Mouse (Mus musculus): Measurements from ENCODE around the gene Pmm1. TPM values are rescaled to one million over a fixed set of nuclear protein-coding genes. Genes with fewer than 3 reads are reported as not detected.

The Pmm1 gene
- polyA plus RNA-seq, 1 experiment = 104 TPM

- Histone ChIP-seq H3K36me3 (ENCODE audit: control insufficient read depth, insufficient read depth) (peaks cover 80% of the 10 kb centered on the region), H3K79me2 (ENCODE audit: control insufficient read depth, insufficient read depth) (no peaks in the 10 kb centered on the region), H3K4me3 (no peak overlapping the region), H3ac (ENCODE audit: control insufficient read depth, insufficient read length) (no peak overlapping the region), H3K27me3 (ENCODE audit: control insufficient read depth, insufficient read depth, insufficient read length) (no peaks in the 10 kb centered on the region), H3K4me2 (ENCODE audit: low read depth) (no peak overlapping the region)
- TF ChIP-seq POLR2AphosphoS2 (IDR thresholded peaks at IDR 0.05; ENCODE audit: insufficient read length, low read depth) (peak; percentile 72), MYOD1 (IDR thresholded peaks at IDR 0.05; ENCODE audit: control insufficient read depth in 1 of 3, insufficient read length in 2 of 3, low read depth in 2 of 3) (no peak), POLR2A (IDR thresholded peaks at IDR 0.05; ENCODE audit: insufficient read length, low read depth) (peak; percentile 29)
Measured at GRCm38 (mm10) chr15:81907953-81908352, 52.8 kb downstream of the Pmm1 start.

GRCm38 (mm10) chr15:81904939-81905338 is 55.8 kb downstream of the Pmm1 start:
- Histone ChIP-seq H3K79me2 (ENCODE audit: control insufficient read depth, insufficient read depth) (no peaks in the 10 kb centered on the region), H3K4me3 (no peak overlapping the region), H3ac (ENCODE audit: control insufficient read depth, insufficient read length) (no peak overlapping the region), H3K4me2 (ENCODE audit: low read depth) (no peak overlapping the region), H3K36me3 (ENCODE audit: control insufficient read depth, insufficient read depth) (peaks cover 83% of the 10 kb centered on the region), H3K27me3 (ENCODE audit: control insufficient read depth, insufficient read depth, insufficient read length) (no peaks in the 10 kb centered on the region)
- TF ChIP-seq POLR2A (IDR thresholded peaks at IDR 0.05; ENCODE audit: insufficient read length, low read depth) (no peak), REST (IDR thresholded peaks at IDR 0.05; ENCODE audit: insufficient read depth, insufficient read length) (no peak), MYOD1 (IDR thresholded peaks at IDR 0.05; ENCODE audit: control insufficient read depth in 1 of 3, insufficient read length in 2 of 3, low read depth in 2 of 3) (no peak), E2F4 (IDR thresholded peaks at IDR 0.05; ENCODE audit: insufficient read depth) (no peak), POLR2AphosphoS2 (IDR thresholded peaks at IDR 0.05; ENCODE audit: insufficient read length, low read depth) (no peak), MYOG (IDR thresholded peaks at IDR 0.05; ENCODE audit: control insufficient read depth in 1 of 3, insufficient read depth in 1 of 3, insufficient read length in 2 of 3, low read depth in 2 of 3) (no peak), USF1 (IDR thresholded peaks at IDR 0.05; ENCODE audit: low read depth) (no peak), SRF (IDR thresholded peaks at IDR 0.05; ENCODE audit: control insufficient read depth, insufficient read length, low read depth) (no peak), CEBPB (IDR thresholded peaks at IDR 0.05; ENCODE audit: insufficient read depth, poor library complexity, severe bottlenecking) (no peak), TCF12 (IDR thresholded peaks at IDR 0.05; ENCODE audit: insufficient read depth, poor library complexity, severe bottlenecking) (no peak)

Other genes with a start within 250 kb of the Pmm1 start
- gene Zc3h7b, start 215.9 kb downstream of the Pmm1 start, polyA plus RNA-seq (2012; fragmentation: generic; extraction: Trizol) = 45.9 TPM
- gene Rangap1, start 215.4 kb downstream of the Pmm1 start, polyA plus RNA-seq (2012; fragmentation: generic; extraction: Trizol) = 96.6 TPM
- gene Tef, start 158.5 kb downstream of the Pmm1 start, polyA plus RNA-seq (2012; fragmentation: generic; extraction: Trizol) = 58.4 TPM
- gene Tob2, start 102.1 kb downstream of the Pmm1 start, polyA plus RNA-seq (2012; fragmentation: generic; extraction: Trizol) = 37.9 TPM
- 95.3 TPM for gene Phf5a, start 89.0 kb downstream of the Pmm1 start, polyA plus RNA-seq (2012; fragmentation: generic; extraction: Trizol)
- 666 TPM for gene Aco2, start 88.6 kb downstream of the Pmm1 start, polyA plus RNA-seq (2012; fragmentation: generic; extraction: Trizol)
- 247 TPM for gene Polr3h, start 34.7 kb downstream of the Pmm1 start, polyA plus RNA-seq (2012; fragmentation: generic; extraction: Trizol)
- gene Csdc2, start 24.2 kb downstream of the Pmm1 start, polyA plus RNA-seq (2012; fragmentation: generic; extraction: Trizol) = 38.3 TPM
- gene 1700029P11Rik, start 19.6 kb upstream of the Pmm1 start, polyA plus RNA-seq (2012; fragmentation: generic; extraction: Trizol) = not detected
- 46.3 TPM for gene Xrcc6, start 26.9 kb upstream of the Pmm1 start, polyA plus RNA-seq (2012; fragmentation: generic; extraction: Trizol)
- gene Desi1, start 72.9 kb upstream of the Pmm1 start, polyA plus RNA-seq (2012; fragmentation: generic; extraction: Trizol) = 47.6 TPM
- gene Snu13, start 86.7 kb upstream of the Pmm1 start, polyA plus RNA-seq (2012; fragmentation: generic; extraction: Trizol) = 129 TPM
- gene 4930407I10Rik, start 98.2 kb upstream of the Pmm1 start, polyA plus RNA-seq (2012; fragmentation: generic; extraction: Trizol) = not detected
- gene Mei1, start 109.1 kb upstream of the Pmm1 start, polyA plus RNA-seq (2012; fragmentation: generic; extraction: Trizol) = 0.01 TPM
- gene Ccdc134, start 167.0 kb upstream of the Pmm1 start, polyA plus RNA-seq (2012; fragmentation: generic; extraction: Trizol) = 82.1 TPM
- gene Srebf2, start 186.3 kb upstream of the Pmm1 start, polyA plus RNA-seq (2012; fragmentation: generic; extraction: Trizol) = 285 TPM

Data from myocyte (in vitro differentiated cells).